Mouse (Mus musculus): ENCODE results near the gene Smarcc2. TPM values are rescaled to one million over a fixed set of nuclear protein-coding genes. Genes with fewer than 3 reads are reported as not detected.
"Not testable (repeated sequence)": the region's sequence is repeated elsewhere in the genome, so short reads cannot be mapped to it uniquely, and the experiment has no call there.

Smarcc2 gene
- polyA plus RNA-seq, 1 experiment, result 81.3 TPM

DNA sequence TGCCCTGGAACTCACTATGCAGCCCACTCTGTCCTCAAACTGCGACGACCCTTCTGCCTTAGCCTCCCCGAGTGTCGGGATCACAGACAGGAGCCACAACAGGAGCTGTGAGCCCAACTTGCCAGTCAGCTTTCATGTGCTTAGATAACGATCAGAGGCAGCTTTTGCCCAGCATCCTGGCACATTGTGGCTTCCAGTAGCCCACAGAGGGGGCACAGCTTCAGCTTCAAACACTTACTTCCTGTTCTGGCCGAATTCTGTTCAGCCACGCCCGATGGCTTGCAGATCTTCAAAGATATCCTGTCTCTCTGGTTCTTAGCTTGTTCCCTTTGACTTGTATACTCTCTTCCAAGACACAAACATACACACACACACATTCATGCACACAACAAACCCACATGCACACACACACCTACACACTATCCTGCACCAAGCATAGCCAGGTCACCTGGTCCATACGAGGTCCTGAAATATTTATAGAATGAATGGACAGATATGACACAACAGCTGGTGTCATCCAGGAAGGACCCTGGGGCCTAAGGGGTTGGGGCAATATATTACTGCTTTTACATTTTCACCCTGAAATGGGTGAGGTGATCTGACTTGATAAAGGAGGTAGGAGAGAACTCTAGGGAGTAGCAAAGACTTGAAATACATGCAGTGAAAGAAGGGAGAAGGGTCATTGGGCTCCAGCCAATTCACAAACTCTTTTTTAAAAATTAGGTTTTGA lies 45.8 kb downstream of the Smarcc2 start:
- Histone ChIP-seq H3K4me1 (ENCODE audit: control insufficient read depth, insufficient read depth, low read length) (0 out of 2 replicates have a peak, but pooled peaks cover 3% of the 10 kb centered on the region), H3K36me3 (ENCODE audit: control insufficient read depth, insufficient read depth, low read length) (no peaks in the 10 kb centered on the region), H3K4me3 (ENCODE audit: insufficient read depth, low read depth, low read length) (no peak overlapping the region), H3K27ac (ENCODE audit: insufficient read depth, low read depth, low read length) (peak overlapping the region; percentile 42), H3K27me3 (replicated peaks; ENCODE audit: control insufficient read depth, insufficient read depth, low read length) (no peaks in the 10 kb centered on the region)
- TF ChIP-seq POLR2A (IDR thresholded peaks at IDR 0.05; ENCODE audit: low read depth, low read length) (no peak), CTCF (conservative IDR thresholded peaks at IDR 0.05; ENCODE audit: insufficient read depth, insufficient read length, low read depth, low read length) (no peak)
- 57% methylated on average over 9 of the region's 9 CpGs for WGBS
- DNase-seq, result no peak

DNA sequence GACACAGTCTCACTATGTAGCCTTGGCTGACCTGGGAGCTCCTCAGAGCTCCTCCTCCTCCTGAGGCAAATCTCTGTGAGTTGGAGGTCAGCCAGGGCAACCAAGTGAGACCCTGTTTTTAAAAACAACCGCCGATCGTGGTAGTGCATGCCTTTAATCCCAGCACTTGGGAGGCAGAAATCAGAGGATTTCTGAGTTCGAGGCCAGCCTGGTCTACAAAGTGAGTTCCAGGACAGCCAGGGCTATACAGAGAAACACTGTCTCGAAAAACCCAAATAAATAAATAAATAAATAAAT lies 46.3 kb downstream of the Smarcc2 start:
- not testable (repeated sequence) for H3K4me1 ChIP-seq (ENCODE audit: control insufficient read depth, insufficient read depth, low read length); H3K36me3 ChIP-seq (ENCODE audit: control insufficient read depth, insufficient read depth, low read length); H3K27ac ChIP-seq (ENCODE audit: insufficient read depth, low read depth, low read length); H3K4me3 ChIP-seq (ENCODE audit: insufficient read depth, low read depth, low read length); H3K27me3 ChIP-seq (replicated peaks; ENCODE audit: control insufficient read depth, insufficient read depth, low read length)
- WGBS, result 48% methylated on average over 5 of the region's 5 CpGs
- peak; percentile 53 for DNase-seq

DNA sequence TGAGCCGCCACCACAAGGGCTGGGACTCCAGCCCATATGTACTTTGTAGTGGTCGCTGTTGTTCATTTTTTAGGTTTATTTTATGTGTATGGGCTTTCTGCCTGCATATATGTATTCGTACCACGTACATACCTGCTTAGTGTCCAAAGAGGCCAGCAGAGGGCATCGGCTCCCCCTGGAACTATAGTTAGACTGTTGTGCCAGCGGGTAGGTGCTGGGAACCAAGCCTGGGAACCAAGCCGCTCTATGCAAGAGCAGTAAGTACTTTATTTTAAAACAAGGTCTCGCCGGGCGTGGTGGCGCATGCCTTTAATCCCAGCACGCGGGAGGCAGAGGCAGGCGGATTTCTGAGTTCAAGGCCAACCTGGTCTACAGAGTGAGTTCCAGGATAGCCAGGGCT lies 46.9 kb downstream of the Smarcc2 start:
- no peak overlapping the region for H3K27ac ChIP-seq (ENCODE audit: insufficient read depth, low read depth, low read length)
- no peak for DNase-seq
- no peak for TF ChIP-seq POLR2A (IDR thresholded peaks at IDR 0.05; ENCODE audit: low read depth, low read length)
- 0 out of 2 replicates have a peak, but pooled peaks have one; percentile 6 for TF ChIP-seq CTCF (conservative IDR thresholded peaks at IDR 0.05; ENCODE audit: insufficient read depth, insufficient read length, low read depth, low read length)
- WGBS, result 96% methylated on average over 14 of the region's 14 CpGs
- H3K4me1 ChIP-seq (ENCODE audit: control insufficient read depth, insufficient read depth, low read length), result 0 out of 2 replicates have a peak, but pooled peaks cover 3% of the 10 kb centered on the region
- no peaks in the 10 kb centered on the region for H3K36me3 ChIP-seq (ENCODE audit: control insufficient read depth, insufficient read depth, low read length)
- no peak overlapping the region for H3K4me3 ChIP-seq (ENCODE audit: insufficient read depth, low read depth, low read length)
- no peaks in the 10 kb centered on the region for H3K27me3 ChIP-seq (replicated peaks; ENCODE audit: control insufficient read depth, insufficient read depth, low read length)

DNA sequence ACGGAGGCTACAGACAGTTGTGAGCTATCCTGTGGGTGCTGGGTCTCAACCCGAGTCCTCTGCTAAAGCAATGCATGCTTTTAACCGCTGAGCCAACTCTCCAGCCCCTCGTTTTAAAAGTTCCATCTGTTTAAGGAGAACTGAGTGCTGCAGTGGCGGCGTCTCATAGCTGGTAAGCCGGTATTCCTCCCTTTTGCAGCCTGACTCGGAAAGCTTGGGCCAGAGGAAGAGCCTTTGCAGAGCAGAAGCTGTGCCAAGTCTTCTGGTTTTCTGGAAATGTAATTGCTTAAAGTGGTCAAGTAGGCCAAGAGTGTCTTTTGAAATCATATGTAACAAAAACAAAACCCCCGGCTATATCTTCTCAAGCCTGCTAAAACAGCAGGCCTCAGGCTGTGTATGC lies 49.2 kb downstream of the Smarcc2 start:
- no peak overlapping the region for H3K27ac ChIP-seq (ENCODE audit: insufficient read depth, low read depth, low read length)
- no peak for DNase-seq
- no peaks in the 10 kb centered on the region for H3K27me3 ChIP-seq (replicated peaks; ENCODE audit: control insufficient read depth, insufficient read depth, low read length)
- H3K4me3 ChIP-seq (ENCODE audit: insufficient read depth, low read depth, low read length), result no peak overlapping the region
- 79% methylated on average over 9 of the region's 9 CpGs for WGBS
- TF ChIP-seq CTCF (conservative IDR thresholded peaks at IDR 0.05; ENCODE audit: insufficient read depth, insufficient read length, low read depth, low read length), result no peak
- TF ChIP-seq POLR2A (IDR thresholded peaks at IDR 0.05; ENCODE audit: low read depth, low read length), result no peak
- 0 out of 2 replicates have a peak, but pooled peaks cover 3% of the 10 kb centered on the region for H3K4me1 ChIP-seq (ENCODE audit: control insufficient read depth, insufficient read depth, low read length)
- H3K36me3 ChIP-seq (ENCODE audit: control insufficient read depth, insufficient read depth, low read length), result no peaks in the 10 kb centered on the region

DNA sequence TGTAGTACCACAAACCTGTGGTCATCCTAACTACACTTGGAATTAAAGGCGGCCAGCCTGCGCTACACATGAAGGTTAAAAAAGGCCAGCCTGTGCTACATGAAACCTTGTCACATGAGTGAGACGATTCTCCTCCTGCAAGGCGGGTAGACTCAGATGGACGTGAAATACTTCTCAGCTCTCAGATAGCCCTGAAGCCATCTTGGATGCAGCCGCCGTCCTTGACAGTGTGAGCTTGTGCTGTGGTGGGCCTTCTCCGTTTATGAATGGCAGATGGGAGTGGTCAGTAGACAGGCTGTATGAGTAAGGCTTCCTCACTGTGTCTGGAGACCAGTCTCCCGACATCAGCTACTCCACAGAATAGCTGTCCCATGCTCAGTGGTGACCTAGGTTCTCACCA lies 50.2 kb downstream of the Smarcc2 start:
- Histone ChIP-seq H3K4me1 (ENCODE audit: control insufficient read depth, insufficient read depth, low read length) (no peaks in the 10 kb centered on the region), H3K27ac (ENCODE audit: insufficient read depth, low read depth, low read length) (no peak overlapping the region), H3K4me3 (ENCODE audit: insufficient read depth, low read depth, low read length) (no peak overlapping the region), H3K36me3 (ENCODE audit: control insufficient read depth, insufficient read depth, low read length) (no peaks in the 10 kb centered on the region), H3K27me3 (replicated peaks; ENCODE audit: control insufficient read depth, insufficient read depth, low read length) (no peaks in the 10 kb centered on the region)
- TF ChIP-seq CTCF (conservative IDR thresholded peaks at IDR 0.05; ENCODE audit: insufficient read depth, insufficient read length, low read depth, low read length) (no peak), POLR2A (IDR thresholded peaks at IDR 0.05; ENCODE audit: low read depth, low read length) (no peak)
- no peak for DNase-seq
- WGBS, result 90% methylated on average over 9 of the region's 9 CpGs

DNA sequence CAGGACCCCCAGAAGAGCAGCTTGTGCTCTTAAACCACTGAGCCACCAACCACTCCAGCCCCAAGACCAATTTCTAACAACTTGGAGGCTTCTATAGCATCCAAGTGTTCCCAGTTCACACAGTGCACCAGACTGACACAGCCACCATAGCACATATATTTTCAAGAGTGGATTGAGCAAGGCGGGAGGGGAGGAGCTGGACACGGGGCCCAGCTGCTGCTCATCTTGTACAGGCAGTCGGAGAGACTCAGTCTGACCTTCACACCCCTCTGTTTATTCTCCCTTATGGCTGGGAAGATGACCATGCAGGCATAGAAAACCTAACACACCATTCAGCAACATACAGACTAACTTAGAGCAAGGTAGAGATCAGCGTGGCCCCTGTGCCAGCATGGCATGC lies 50.8 kb downstream of the Smarcc2 start:
- WGBS, result 67% methylated on average over 4 of the region's 4 CpGs

DNA sequence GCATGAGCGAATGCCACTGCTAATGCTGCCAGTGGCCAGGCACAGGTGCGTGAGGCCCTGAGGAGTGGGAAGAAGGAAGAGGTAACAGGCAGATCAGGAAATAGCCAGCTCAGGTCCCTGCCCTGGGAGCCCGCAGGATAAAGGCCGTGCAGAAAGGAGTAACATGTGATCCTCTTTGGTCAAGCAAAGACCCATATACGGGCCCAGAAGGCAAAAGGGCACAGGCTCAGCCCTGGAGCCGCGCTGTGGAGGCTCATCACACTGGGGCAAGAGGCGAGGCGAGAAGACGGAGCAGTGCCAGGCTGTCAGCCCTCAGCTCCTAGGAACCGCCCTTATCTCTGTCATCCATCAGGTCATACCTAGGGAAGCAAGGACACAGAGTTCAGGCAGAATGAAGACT lies 51.3 kb downstream of the Smarcc2 start:
- Histone ChIP-seq H3K27ac (ENCODE audit: insufficient read depth, low read depth, low read length) (no peak overlapping the region), H3K36me3 (ENCODE audit: control insufficient read depth, insufficient read depth, low read length) (no peaks in the 10 kb centered on the region), H3K4me1 (ENCODE audit: control insufficient read depth, insufficient read depth, low read length) (no peaks in the 10 kb centered on the region), H3K4me3 (ENCODE audit: insufficient read depth, low read depth, low read length) (no peak overlapping the region), H3K27me3 (replicated peaks; ENCODE audit: control insufficient read depth, insufficient read depth, low read length) (no peaks in the 10 kb centered on the region)
- TF ChIP-seq POLR2A (IDR thresholded peaks at IDR 0.05; ENCODE audit: low read depth, low read length) (no peak), CTCF (conservative IDR thresholded peaks at IDR 0.05; ENCODE audit: insufficient read depth, insufficient read length, low read depth, low read length) (no peak)
- DNase-seq, result no peak
- WGBS, result 86% methylated on average over 11 of the region's 11 CpGs

More for the DNA sequence above, 50.8 kb downstream of the Smarcc2 start:
- no peaks in the 10 kb centered on the region for H3K27me3 ChIP-seq (replicated peaks; ENCODE audit: control insufficient read depth, insufficient read depth, low read length)
- H3K4me1 ChIP-seq (ENCODE audit: control insufficient read depth, insufficient read depth, low read length), result no peaks in the 10 kb centered on the region
- no peak overlapping the region for H3K4me3 ChIP-seq (ENCODE audit: insufficient read depth, low read depth, low read length)
- H3K36me3 ChIP-seq (ENCODE audit: control insufficient read depth, insufficient read depth, low read length), result no peaks in the 10 kb centered on the region
- TF ChIP-seq POLR2A (IDR thresholded peaks at IDR 0.05; ENCODE audit: low read depth, low read length) (no peak), CTCF (conservative IDR thresholded peaks at IDR 0.05; ENCODE audit: insufficient read depth, insufficient read length, low read depth, low read length) (no peak)
- no peak overlapping the region for H3K27ac ChIP-seq (ENCODE audit: insufficient read depth, low read depth, low read length)
- DNase-seq, result no peak

Measured in kidney, adult 2 months (tissue).